Mouse (Mus musculus) thymus, adult 2 months (tissue): Measurements from ENCODE around the gene Fam205a1. TPM values are rescaled to one million over a fixed set of nuclear protein-coding genes. Genes with fewer than 3 reads are reported as not detected.
"Not testable (repeated sequence)": the region's sequence is repeated elsewhere in the genome, so short reads cannot be mapped to it uniquely, and the experiment has no call there.

Experiments used
- DNase-seq: peaks from one replicate; pipeline ENCODE4 v3.0.0; 2021
- H3K27ac ChIP-seq: fragments of 200-500 bp; 2 replicates; pipeline ENCODE4 v1.5.1; 2012; ENCODE audit warnings: low read length, control low read depth; ENCODE audit not compliant: control insufficient read depth, insufficient read depth
- H3K27me3 ChIP-seq: fragments of 200-500 bp; 2 replicates; pipeline ENCODE4 v1.6.1; 2012; ENCODE audit warnings: mild to moderate bottlenecking, low read length, moderate library complexity, mixed read lengths; ENCODE audit not compliant: control insufficient read depth, insufficient read depth
- H3K36me3 ChIP-seq: fragments of 200-500 bp; 2 replicates; pipeline ENCODE4 v1.6.1; 2012; ENCODE audit warnings: mild to moderate bottlenecking, low read length, moderate library complexity; ENCODE audit not compliant: control insufficient read depth, insufficient read depth
- H3K4me1 ChIP-seq: fragments of 200-500 bp; replicated peaks from 2 replicates; pipeline ENCODE4 v1.6.1; 2012; ENCODE audit warnings: low read length; ENCODE audit not compliant: control insufficient read depth, insufficient read depth
- H3K4me3 ChIP-seq: fragments of 200-500 bp; 2 replicates; pipeline ENCODE4 v1.5.1; 2012; ENCODE audit warnings: mild to moderate bottlenecking, low read length, control low read depth, moderate library complexity; ENCODE audit not compliant: control insufficient read depth, insufficient read depth
- CTCF ChIP-seq: fragments of 200-500 bp; IDR thresholded peaks from 2 replicates; pipeline ENCODE4 v1.5.1; 2012; ENCODE audit warnings: mild to moderate bottlenecking, control low read depth, low read length, moderate library complexity, borderline replicate concordance; ENCODE audit not compliant: control insufficient read depth, poor library complexity, insufficient read depth; ENCODE audit errors: extremely low read depth
- POLR2A ChIP-seq: fragments of 200-500 bp; IDR thresholded peaks from 2 replicates; pipeline ENCODE4 v1.6.1; 2012; ENCODE audit warnings: mild to moderate bottlenecking, low read length, control low read depth, moderate library complexity; ENCODE audit not compliant: control insufficient read depth, poor library complexity, insufficient read depth; ENCODE audit errors: extremely low read depth
- WGBS: fragments of 180-500 bp; shearing (Covaris S2); methylation state at CpG from one replicate; pipeline ENCODE4 v1.1.7; 2018; 5-methylcytosine and 5-hydroxymethylcytosine counted together
- polyA plus RNA-seq: library from polyadenylated mRNA; depleted of rRNA; stranded (reverse); fragments of >200 nt; gene quantifications from 2 replicates; pipeline ENCODE4 v1.2.3, GENCODE M21; 2012; rRNA removed

Gene Fam205a1
- polyA plus RNA-seq, 1 experiment, result 0.04 TPM

DNA sequence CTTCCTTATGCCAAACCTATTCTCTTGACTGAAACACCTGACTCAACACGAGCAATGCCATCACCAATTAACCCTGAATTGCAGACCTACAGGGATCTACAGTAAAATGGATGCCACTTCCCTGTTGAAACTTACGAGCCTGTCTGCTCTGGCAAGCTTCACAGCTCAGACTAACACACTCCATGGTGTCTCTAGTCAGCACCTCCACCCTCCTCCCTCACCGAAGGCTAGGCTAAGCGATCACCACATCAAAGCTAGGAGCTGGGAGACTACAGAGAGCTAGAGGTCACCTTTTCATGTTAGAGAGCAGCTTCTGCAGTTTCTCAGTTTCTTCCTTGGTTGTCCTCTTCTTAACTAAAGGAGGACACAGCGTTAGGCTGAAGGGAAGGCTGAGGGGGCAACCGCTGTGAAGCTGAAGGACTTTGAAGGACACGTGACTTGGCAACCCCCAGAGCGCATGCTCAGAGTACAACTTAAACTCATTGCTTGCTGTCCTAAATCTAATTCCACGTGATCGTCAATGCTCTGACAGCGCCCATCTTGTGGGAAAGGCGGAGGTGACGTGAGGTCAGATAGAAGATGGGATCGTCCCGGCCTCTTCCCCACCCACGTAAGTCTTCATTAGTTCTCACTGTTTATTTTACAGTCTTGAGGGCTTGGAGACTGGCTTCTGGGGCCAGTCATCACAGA lies 19.2 kb upstream of the Fam205a1 start:
- H3K4me3 ChIP-seq, result no peak overlapping the region
- no peak overlapping the region for H3K27ac ChIP-seq
- TF ChIP-seq POLR2A (no peak), CTCF (no peak)
- H3K36me3 ChIP-seq, result no peaks in the 10 kb centered on the region
- no peak for DNase-seq
- no peaks in the 10 kb centered on the region for H3K27me3 ChIP-seq
- no peaks in the 10 kb centered on the region for H3K4me1 ChIP-seq
- 77% methylated on average over 16 of the region's 16 CpGs for WGBS

DNA sequence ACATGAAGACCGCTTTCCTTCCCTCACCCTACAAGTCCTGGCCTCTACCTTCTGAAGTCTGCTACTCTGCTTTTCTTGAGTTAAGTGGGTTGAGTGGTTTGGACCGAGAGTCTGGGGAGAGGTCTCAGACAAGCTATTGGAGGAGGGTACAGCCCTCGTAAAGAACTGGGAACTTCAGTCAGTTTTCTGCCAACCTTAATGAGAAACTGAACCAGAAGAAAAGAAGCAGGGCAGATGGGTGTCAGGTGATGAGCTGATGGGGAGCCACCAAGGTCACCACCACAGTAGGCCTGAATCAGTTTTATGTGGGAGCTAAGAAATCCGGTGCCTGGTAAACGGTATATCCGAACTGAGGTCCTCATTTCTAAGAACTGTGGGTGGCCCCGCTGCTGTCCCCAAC lies 18.5 kb upstream of the Fam205a1 start:
- H3K4me1 ChIP-seq, result no peaks in the 10 kb centered on the region
- no peak overlapping the region for H3K27ac ChIP-seq
- no peak for DNase-seq
- H3K27me3 ChIP-seq, result no peaks in the 10 kb centered on the region
- H3K36me3 ChIP-seq, result no peaks in the 10 kb centered on the region
- 95% methylated on average over 7 of the region's 7 CpGs for WGBS
- H3K4me3 ChIP-seq, result no peak overlapping the region
- TF ChIP-seq POLR2A (no peak), CTCF (no peak)

- H3K4me1 ChIP-seq, result peaks cover 7% of the 10 kb centered on the region
- H3K36me3 ChIP-seq, result no peaks in the 10 kb centered on the region
- no peak overlapping the region for H3K4me3 ChIP-seq
- WGBS, result 82% methylated on average over 5 of the region's 5 CpGs
- H3K27me3 ChIP-seq, result no peaks in the 10 kb centered on the region
- H3K27ac ChIP-seq, result no peak overlapping the region
- no peak for DNase-seq
- TF ChIP-seq CTCF, result no peak
- TF ChIP-seq POLR2A, result no peak
Measured at GRCm38 (mm10) chr4:42870748-42871147, 17.1 kb upstream of the Fam205a1 start.

GRCm38 (mm10) chr4:42868193-42868592 lies 14.5 kb upstream of the Fam205a1 start:
- no peak for DNase-seq
- 93% methylated on average over 5 of the region's 5 CpGs for WGBS
- H3K27me3 ChIP-seq, result no peaks in the 10 kb centered on the region
- TF ChIP-seq CTCF (no peak), POLR2A (no peak)
- H3K27ac ChIP-seq, result no peak overlapping the region
- peaks cover 7% of the 10 kb centered on the region for H3K4me1 ChIP-seq
- no peaks in the 10 kb centered on the region for H3K36me3 ChIP-seq
- H3K4me3 ChIP-seq, result no peak overlapping the region

GRCm38 (mm10) chr4:42867390-42867789 lies 13.7 kb upstream of the Fam205a1 start:
- no peak overlapping the region for H3K27ac ChIP-seq
- no peaks in the 10 kb centered on the region for H3K27me3 ChIP-seq
- peaks cover 7% of the 10 kb centered on the region for H3K4me1 ChIP-seq
- TF ChIP-seq POLR2A (no peak), CTCF (no peak)
- no peak for DNase-seq
- no peaks in the 10 kb centered on the region for H3K36me3 ChIP-seq
- WGBS, result 80% methylated on average over 3 of the region's 3 CpGs
- no peak overlapping the region for H3K4me3 ChIP-seq

- H3K4me3 ChIP-seq, H3K4me1 ChIP-seq, H3K27ac ChIP-seq, H3K36me3 ChIP-seq, DNase-seq, H3K27me3 ChIP-seq: not testable (repeated sequence)
- WGBS, result 95% methylated on average over 5 of the region's 5 CpGs
Measured at GRCm38 (mm10) chr4:42863487-42863886, 9.8 kb upstream of the Fam205a1 start.

DNA sequence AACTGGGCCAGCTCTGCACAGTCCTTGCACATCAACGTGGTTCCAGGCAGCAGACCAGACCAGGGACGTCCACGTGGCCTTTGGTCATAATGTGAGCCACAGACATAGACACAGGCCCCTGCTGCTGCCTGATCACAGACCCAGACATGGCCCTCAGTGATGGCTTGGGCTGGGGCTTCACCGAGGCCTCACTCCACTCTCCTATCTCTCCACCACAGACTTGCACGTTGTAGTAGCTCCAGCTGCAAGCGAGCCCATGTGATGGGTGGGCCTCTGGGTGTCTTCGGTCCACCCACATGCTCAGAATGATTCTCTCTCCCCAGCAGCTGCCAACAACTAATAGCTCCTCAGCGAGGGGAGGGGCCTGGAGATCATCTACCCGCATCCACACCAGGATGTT lies 6.8 kb upstream of the Fam205a1 start:
- H3K27ac ChIP-seq, H3K4me3 ChIP-seq, DNase-seq, H3K27me3 ChIP-seq, H3K36me3 ChIP-seq, H3K4me1 ChIP-seq: not testable (repeated sequence)
- WGBS, result 87% methylated on average over 9 of the region's 9 CpGs

DNA sequence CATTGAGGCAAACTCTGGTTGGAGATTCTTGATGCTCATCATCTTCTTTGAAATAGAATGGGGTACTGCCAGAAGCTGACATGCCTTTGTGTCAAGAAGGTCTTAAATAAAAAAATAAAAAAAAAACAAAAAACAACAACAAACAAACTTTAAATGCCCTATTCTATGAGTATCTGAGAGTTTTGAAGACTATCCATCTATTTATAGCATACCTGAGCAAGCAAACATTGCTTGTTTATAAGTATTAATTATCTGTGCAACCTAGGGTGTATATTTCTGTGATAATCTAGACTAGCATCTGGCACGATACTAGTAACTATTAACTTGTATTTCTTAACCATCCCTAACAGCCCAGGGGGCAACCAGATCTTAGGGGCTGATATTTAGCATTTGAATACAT lies 3.0 kb upstream of the Fam205a1 start, which contains the start of gene Gm12394:
TSS of gene Gm12394 (minus strand) at position 101 of the 400 bp plus-strand sequence.
- H3K27me3 ChIP-seq, H3K27ac ChIP-seq, DNase-seq, H3K4me1 ChIP-seq, H3K4me3 ChIP-seq, H3K36me3 ChIP-seq: not testable (repeated sequence)
- WGBS, result 83% methylated on average over 1 of the region's 1 CpGs

Other genes with a start within 250 kb of the Fam205a1 start
- gene Gm10591, start 241.7 kb downstream of the Fam205a1 start, polyA plus RNA-seq, result 5.9 and 9.4 TPM in 2 replicates
- 15.6 and 26.6 TPM in 2 replicates for gene Gm2564, start 224.2 kb downstream of the Fam205a1 start, polyA plus RNA-seq
- gene Ccl27b, start 198.6 kb downstream of the Fam205a1 start, polyA plus RNA-seq, result not detected in 2 replicates
- 0.26 and 2.1 TPM in 2 replicates for gene Il11ra2, start 192.0 kb downstream of the Fam205a1 start, polyA plus RNA-seq
- gene 4930578G10Rik, start 118.3 kb downstream of the Fam205a1 start, polyA plus RNA-seq, result not detected in 2 replicates
- gene Ccl19, start 97.3 kb downstream of the Fam205a1 start, polyA plus RNA-seq, result 67.6 and 101 TPM in 2 replicates
- 453 and 548 TPM in 2 replicates for gene Ccl21a, start 79.9 kb downstream of the Fam205a1 start, polyA plus RNA-seq
- not detected in 2 replicates for gene Gm12394, start 2.9 kb upstream of the Fam205a1 start, polyA plus RNA-seq
- gene Fam205c, start 20.3 kb upstream of the Fam205a1 start, polyA plus RNA-seq, result not detected in 2 replicates
- 1.5 and 2.3 TPM in 2 replicates for gene Phf24, start 62.8 kb upstream of the Fam205a1 start, polyA plus RNA-seq
- 9.1 and 12.6 TPM in 2 replicates for gene Dnajb5, start 95.9 kb upstream of the Fam205a1 start, polyA plus RNA-seq
- not detected in 2 replicates for gene 1700022I11Rik, start 115.7 kb upstream of the Fam205a1 start, polyA plus RNA-seq
- 126 and 169 TPM in 2 replicates for gene Vcp, start 146.6 kb upstream of the Fam205a1 start, polyA plus RNA-seq
- gene Fancg, start 156.6 kb upstream of the Fam205a1 start, polyA plus RNA-seq, result 50.0 and 59.1 TPM in 2 replicates
- 47.4 and 54.5 TPM in 2 replicates for gene Pigo, start 171.9 kb upstream of the Fam205a1 start, polyA plus RNA-seq
- 71.2 and 78.5 TPM in 2 replicates for gene Stoml2, start 177.8 kb upstream of the Fam205a1 start, polyA plus RNA-seq
- 8.3 and 9.8 TPM in 2 replicates for gene Fam214b, start 192.3 kb upstream of the Fam205a1 start, polyA plus RNA-seq
- gene Unc13b, start 205.1 kb upstream of the Fam205a1 start, polyA plus RNA-seq, result 1.7 and 2.7 TPM in 2 replicates